ENCODE assay signal across 8 mouse cellular contexts in genomic region chr14:20694185-20694883, GRCm38 (mm10). TPM values are rescaled to one million over a fixed set of nuclear protein-coding genes. Genes with fewer than 3 reads are reported as not detected.
DNase-seq lines count a peak whose midpoint lies in the region; ATAC-seq and TF ChIP-seq lines count a peak whose summit lies in the region.

No protein-coding gene starts in this region.

- no peaks in the 10 kb centered on the region for H3K27me3 ChIP-seq in kidney, embryonic 14.5 days (ENCODE audit: control insufficient read depth, insufficient read depth, low read length)
- H3K27me3 ChIP-seq in forebrain, embryonic 14.5 days (replicated peaks; ENCODE audit: control insufficient read depth, insufficient read depth, low read length) = no peaks in the 10 kb centered on the region
- no peaks in the 10 kb centered on the region for H3K27me3 ChIP-seq in limb, embryonic 15.5 days

- H3K36me3 ChIP-seq in kidney, embryonic 14.5 days (ENCODE audit: control insufficient read depth, insufficient read depth, low read length) = peaks cover 60% of the 10 kb centered on the region
- peaks cover 25% of the 10 kb centered on the region for H3K36me3 ChIP-seq in ES-E14 (ENCODE audit: control insufficient read depth, insufficient read depth, low read length, poor library complexity, severe bottlenecking)
- peaks cover 60% of the 10 kb centered on the region for H3K36me3 ChIP-seq in forebrain, embryonic 14.5 days (ENCODE audit: control insufficient read depth, insufficient read depth, low read length)
- H3K36me3 ChIP-seq in limb, embryonic 15.5 days = peaks cover 61% of the 10 kb centered on the region

- no peaks in the 10 kb centered on the region for H3K9me3 ChIP-seq in kidney, embryonic 14.5 days (ENCODE audit: control insufficient read depth, low read length)
- no peaks in the 10 kb centered on the region for H3K9me3 ChIP-seq in ES-E14 (ENCODE audit: control insufficient read depth, insufficient read depth, low read depth, low read length)
- no peaks in the 10 kb centered on the region for H3K9me3 ChIP-seq in forebrain, embryonic 14.5 days (replicated peaks; ENCODE audit: control insufficient read depth, low read length)
- H3K9me3 ChIP-seq in limb, embryonic 15.5 days = no peaks in the 10 kb centered on the region

- no peak for DNase-seq in kidney, postnatal 4 days
- DNase-seq in ES-E14 (ENCODE audit: low read depth, low spot score) = no peak
- DNase-seq in forebrain, embryonic 14.5 days (ENCODE audit: low spot score) = no peak
- DNase-seq in frontal cortex, postnatal 10 days (ENCODE audit: low spot score in 2 of 2) = no peak
- DNase-seq in layer of hippocampus, adult 11-12 months (ENCODE audit: low spot score) = no peak

- H3K27ac ChIP-seq in kidney, embryonic 14.5 days (ENCODE audit: low read depth, low read length) = peak overlapping the region; percentile 98
- H3K27ac ChIP-seq in ES-E14 (ENCODE audit: insufficient read depth, low read depth, low read length, poor library complexity, severe bottlenecking) = no peak overlapping the region
- peak overlapping the region; percentile 97 for H3K27ac ChIP-seq in forebrain, embryonic 14.5 days (ENCODE audit: low read depth, low read length)
- peak overlapping the region; percentile 30; the same call in 1 of the 2 replicates for H3K27ac ChIP-seq in limb, embryonic 15.5 days
- H3K27ac ChIP-seq in olfactory bulb, adult 2 months (ENCODE audit: insufficient read depth, low read depth, low read length) = peak overlapping the region; percentile 39

- in situ Hi-C loops in ES-E14 (cut with MboI; ENCODE audit: low sequenced_read_pairs in 2 of 2, unreplicated experiment in 2 of 2) = no loop called here

- no peak for TF ChIP-seq POLR2A in olfactory bulb, adult 2 months (IDR thresholded peaks at IDR 0.05; ENCODE audit: insufficient read depth, low read depth, low read length)

- no peak for TF ChIP-seq CTCF in olfactory bulb, adult 2 months (IDR thresholded peaks at IDR 0.05; ENCODE audit: insufficient read depth, low read depth, low read length)

- peak; percentile 37; the same call in 1 of the 2 replicates for ATAC-seq in kidney, embryonic 14.5 days (ENCODE audit: low FRiP score, low TSS enrichment)
- peak; percentile 1; the same call in 1 of the 2 replicates for ATAC-seq in forebrain, embryonic 14.5 days
- 0 out of 2 replicates have a peak, but pooled peaks have one; percentile 22 for ATAC-seq in limb, embryonic 15.5 days (ENCODE audit: insufficient number of reproducible peaks, low FRiP score, low TSS enrichment, low read depth)

- H3K4me2 ChIP-seq in kidney, embryonic 14.5 days (replicated peaks; ENCODE audit: low read depth, low read length) = peak overlapping the region; percentile 80
- peak overlapping the region; percentile 83 for H3K4me2 ChIP-seq in forebrain, embryonic 14.5 days (ENCODE audit: low read length)
- H3K4me2 ChIP-seq in limb, embryonic 15.5 days = peak overlapping the region; percentile 69

- H3K4me3 ChIP-seq in kidney, embryonic 14.5 days (ENCODE audit: low read length) = peak overlapping the region; percentile 86
- peak overlapping the region; percentile 76 to 90 for H3K4me3 ChIP-seq in ES-E14 (ENCODE audit: insufficient read depth in 1 of 2, low read depth in 1 of 2, low read length in 2 of 2, poor library complexity in 1 of 2, severe bottlenecking in 1 of 2)
- peak overlapping the region; percentile 91 for H3K4me3 ChIP-seq in forebrain, embryonic 14.5 days (ENCODE audit: low read depth, low read length)
- peak overlapping the region; percentile 96 for H3K4me3 ChIP-seq in limb, embryonic 15.5 days
- H3K4me3 ChIP-seq in olfactory bulb, adult 2 months (ENCODE audit: insufficient read depth, low read depth, low read length) = peak overlapping the region; percentile 88

- 44% methylated on average over 13 of the region's 13 CpGs for WGBS in kidney, embryonic 14.5 days
- 46% methylated on average over 13 of the region's 13 CpGs for WGBS in forebrain, embryonic 14.5 days
- 50% methylated on average over 13 of the region's 13 CpGs for WGBS in limb, embryonic 15.5 days
- 41% methylated on average over 13 of the region's 13 CpGs for WGBS in olfactory bulb, adult 2 months

- peak overlapping the region; percentile 87 for H3K9ac ChIP-seq in kidney, embryonic 14.5 days (ENCODE audit: low read depth, low read length)
- peak overlapping the region; percentile 83 for H3K9ac ChIP-seq in ES-E14 (ENCODE audit: insufficient read depth, low read depth, low read length, poor library complexity, severe bottlenecking)
- H3K9ac ChIP-seq in forebrain, embryonic 14.5 days (ENCODE audit: low read length) = peak overlapping the region; percentile 92
- 0 out of 2 replicates have a peak overlapping the region, but pooled peaks have one; percentile 98 for H3K9ac ChIP-seq in limb, embryonic 15.5 days

- peaks cover 31% of the 10 kb centered on the region for H3K4me1 ChIP-seq in kidney, embryonic 14.5 days (ENCODE audit: control insufficient read depth, insufficient read depth, low read length)
- peaks cover 8% of the 10 kb centered on the region in 2 experiments for H3K4me1 ChIP-seq in ES-E14 (ENCODE audit: control insufficient read depth in 2 of 2, insufficient read depth in 2 of 2, low read length in 2 of 2, poor library complexity in 1 of 2)
- H3K4me1 ChIP-seq in forebrain, embryonic 14.5 days (ENCODE audit: control insufficient read depth, insufficient read depth, low read length) = peaks cover 28% of the 10 kb centered on the region
- peaks cover 33% of the 10 kb centered on the region for H3K4me1 ChIP-seq in limb, embryonic 15.5 days
- H3K4me1 ChIP-seq in olfactory bulb, adult 2 months (ENCODE audit: control insufficient read depth, insufficient read depth, low read length) = peaks cover 10% of the 10 kb centered on the region

TF ChIP-seq in ES-E14, 5 proteins besides CTCF, POLR2A, EP300 and RAD21:
- TF ChIP-seq ZC3H11A (IDR thresholded peaks at IDR 0.05; ENCODE audit: borderline replicate concordance, low read depth, low read length) = no peak
- TF ChIP-seq CHD2 (IDR thresholded peaks at IDR 0.05; ENCODE audit: low read depth, low read length) = no peak
- no peak for TF ChIP-seq MAFK (IDR thresholded peaks at IDR 0.05; ENCODE audit: insufficient read depth, low read depth, low read length)
- TF ChIP-seq HCFC1 (IDR thresholded peaks at IDR 0.05; ENCODE audit: borderline replicate concordance, insufficient read depth, low read length) = no peak
- TF ChIP-seq ZNF384 (IDR thresholded peaks at IDR 0.05; ENCODE audit: low read depth, low read length) = no peak

RNA-seq across cellular contexts. Expression of gene Fut11, which starts 0.4 kb away (rescaled TPM):
- polyA plus RNA-seq in kidney, embryonic 14.5 days (2014; fragmentation: Nextera tagmentation; extraction: Ambion mirVana) = 15.1 and 19.9 TPM in 2 replicates
- 5.0 and 6.1 TPM in 2 replicates for total RNA-seq in ES-E14 (2012; rRNA removed)
- polyA plus RNA-seq in forebrain, embryonic 14.5 days (2014; fragmentation: Nextera tagmentation; extraction: Ambion mirVana) = 13.1 and 15.1 TPM in 2 replicates
- 31.9 and 33.5 TPM in 2 replicates for polyA plus RNA-seq in limb, embryonic 15.5 days (2015; fragmentation: Nextera tagmentation; extraction: Ambion mirVana)
- polyA plus RNA-seq in olfactory bulb, adult 2 months (2012; ENCODE audit: insufficient read depth, insufficient read length, low replicate concordance, missing spikeins) = not detected in 2 replicates

RNA-seq across cellular contexts. Expression of gene Chchd1, which starts 8.5 kb away (rescaled TPM):
- 218 and 327 TPM in 2 replicates for polyA plus RNA-seq in kidney, embryonic 14.5 days (2014; fragmentation: Nextera tagmentation; extraction: Ambion mirVana)
- total RNA-seq in ES-E14 (2012; rRNA removed) = 136 and 137 TPM in 2 replicates
- 227 and 259 TPM in 2 replicates for polyA plus RNA-seq in forebrain, embryonic 14.5 days (2014; fragmentation: Nextera tagmentation; extraction: Ambion mirVana)
- 144 and 165 TPM in 2 replicates for polyA plus RNA-seq in limb, embryonic 15.5 days (2015; fragmentation: Nextera tagmentation; extraction: Ambion mirVana)
- polyA plus RNA-seq in olfactory bulb, adult 2 months (2012; ENCODE audit: insufficient read depth, insufficient read length, low replicate concordance, missing spikeins) = not detected in 2 replicates

RNA-seq across cellular contexts. Expression of gene Zswim8, which starts 13.0 kb away (rescaled TPM):
- 30.1 and 32.1 TPM in 2 replicates for polyA plus RNA-seq in kidney, embryonic 14.5 days (2014; fragmentation: Nextera tagmentation; extraction: Ambion mirVana)
- 33.2 and 33.9 TPM in 2 replicates for total RNA-seq in ES-E14 (2012; rRNA removed)
- 31.8 and 39.1 TPM in 2 replicates for polyA plus RNA-seq in forebrain, embryonic 14.5 days (2014; fragmentation: Nextera tagmentation; extraction: Ambion mirVana)
- 28.0 and 34.5 TPM in 2 replicates for polyA plus RNA-seq in limb, embryonic 15.5 days (2015; fragmentation: Nextera tagmentation; extraction: Ambion mirVana)
- polyA plus RNA-seq in olfactory bulb, adult 2 months (2012; ENCODE audit: insufficient read depth, insufficient read length, low replicate concordance, missing spikeins) = 307 TPM in 1 of 2 replicates, not detected in the other

RNA-seq across cellular contexts. Expression of gene Sec24c, which starts 20.2 kb away (rescaled TPM):
- polyA plus RNA-seq in kidney, embryonic 14.5 days (2014; fragmentation: Nextera tagmentation; extraction: Ambion mirVana) = 47.7 and 93.8 TPM in 2 replicates
- 104 TPM in 2 replicates for total RNA-seq in ES-E14 (2012; rRNA removed)
- polyA plus RNA-seq in forebrain, embryonic 14.5 days (2014; fragmentation: Nextera tagmentation; extraction: Ambion mirVana) = 64.9 and 75.4 TPM in 2 replicates
- polyA plus RNA-seq in limb, embryonic 15.5 days (2015; fragmentation: Nextera tagmentation; extraction: Ambion mirVana) = 79.3 and 80.3 TPM in 2 replicates
- 190 and 558 TPM in 2 replicates for polyA plus RNA-seq in olfactory bulb, adult 2 months (2012; ENCODE audit: insufficient read depth, insufficient read length, low replicate concordance, missing spikeins)

RNA-seq across cellular contexts. Expression of gene Synpo2l, which starts 26.2 kb away (rescaled TPM):
- polyA plus RNA-seq in kidney, embryonic 14.5 days (2014; fragmentation: Nextera tagmentation; extraction: Ambion mirVana) = 0.24 and 0.26 TPM in 2 replicates
- 0.85 and 1.1 TPM in 2 replicates for total RNA-seq in ES-E14 (2012; rRNA removed)
- 0.05 and 0.09 TPM in 2 replicates for polyA plus RNA-seq in forebrain, embryonic 14.5 days (2014; fragmentation: Nextera tagmentation; extraction: Ambion mirVana)
- 20.6 and 45.9 TPM in 2 replicates for polyA plus RNA-seq in limb, embryonic 15.5 days (2015; fragmentation: Nextera tagmentation; extraction: Ambion mirVana)
- not detected in 2 replicates for polyA plus RNA-seq in olfactory bulb, adult 2 months (2012; ENCODE audit: insufficient read depth, insufficient read length, low replicate concordance, missing spikeins)

Comparison
In these comparisons a context has a peak if more than half of its experiments do, and no peak if none do; other contexts are left out.
1. RNA of gene Fut11, which starts 0.4 kb away (polyA plus RNA-seq): 31.9 to 33.5 TPM in limb, embryonic 15.5 days, 15.1 to 19.9 TPM in kidney, embryonic 14.5 days and 13.1 to 15.1 TPM in forebrain, embryonic 14.5 days; not detected in olfactory bulb, adult 2 months; every median in the first group is over 10 times any median in the second.
2. RNA of gene Chchd1, which starts 8.5 kb away (polyA plus RNA-seq): 227 to 259 TPM in forebrain, embryonic 14.5 days, 218 to 327 TPM in kidney, embryonic 14.5 days and 144 to 165 TPM in limb, embryonic 15.5 days; not detected in olfactory bulb, adult 2 months; every median in the first group is over 100 times any median in the second.
3. Peak in every context shown above with its lines, with median percentiles within 50 percentile points of each other: ATAC-seq, H3K4me2 ChIP-seq, H3K4me3 ChIP-seq and H3K9ac ChIP-seq.